Mouse (Mus musculus): ENCODE data around the gene Ranbp9. TPM values are rescaled to one million over a fixed set of nuclear protein-coding genes. Genes with fewer than 3 reads are reported as not detected.

Gene Ranbp9
- polyA plus RNA-seq, 1 experiment: 17.6 TPM

GRCm38 (mm10) chr13:43457161-43457560, 23.9 kb downstream of the Ranbp9 start:
- H3ac ChIP-seq (ENCODE audit: control insufficient read depth, insufficient read length, low read depth): no peak overlapping the region
- H3K4me3 ChIP-seq (ENCODE audit: insufficient read depth, poor library complexity, severe bottlenecking): no peak overlapping the region
- H3K79me3 ChIP-seq (ENCODE audit: low read depth): peaks cover 82% of the 10 kb centered on the region
- H3K79me2 ChIP-seq (ENCODE audit: control insufficient read depth, insufficient read depth): peaks cover 100% of the 10 kb centered on the region
- H3K27me3 ChIP-seq (ENCODE audit: control insufficient read depth, insufficient read depth, insufficient read length): no peaks in the 10 kb centered on the region
- peaks cover 16% of the 10 kb centered on the region for H3K36me3 ChIP-seq (ENCODE audit: control insufficient read depth, insufficient read depth)
- TF ChIP-seq USF1 (IDR thresholded peaks at IDR 0.05; ENCODE audit: low read depth): no peak
- TF ChIP-seq CEBPB (IDR thresholded peaks at IDR 0.05; ENCODE audit: low read depth): no peak
- no peak for TF ChIP-seq MYOG (IDR thresholded peaks at IDR 0.05; ENCODE audit: control insufficient read depth, extremely low read depth, insufficient read length)
- no peak for TF ChIP-seq CTCF (IDR thresholded peaks at IDR 0.05; ENCODE audit: control insufficient read depth, insufficient read depth, insufficient read length)
- no peak for TF ChIP-seq MAX (IDR thresholded peaks at IDR 0.05)
- TF ChIP-seq FOSL1 (IDR thresholded peaks at IDR 0.05; ENCODE audit: insufficient read depth, low read length, poor library complexity, severe bottlenecking): no peak
- no peak for TF ChIP-seq MYOD1 (IDR thresholded peaks at IDR 0.05; ENCODE audit: control insufficient read depth, insufficient read length, low read depth)

GRCm38 (mm10) chr13:43454431-43454830, 26.7 kb downstream of the Ranbp9 start:
- H3K4me3 ChIP-seq (ENCODE audit: insufficient read depth, poor library complexity, severe bottlenecking): no peak overlapping the region
- H3K36me3 ChIP-seq (ENCODE audit: control insufficient read depth, insufficient read depth): no peaks in the 10 kb centered on the region
- TF ChIP-seq MYOG (IDR thresholded peaks at IDR 0.05; ENCODE audit: control insufficient read depth, extremely low read depth, insufficient read length) (no peak), FOSL1 (IDR thresholded peaks at IDR 0.05; ENCODE audit: insufficient read depth, low read length, poor library complexity, severe bottlenecking) (no peak), MYOD1 (IDR thresholded peaks at IDR 0.05; ENCODE audit: control insufficient read depth, insufficient read length, low read depth) (no peak), MAX (IDR thresholded peaks at IDR 0.05) (no peak), CTCF (IDR thresholded peaks at IDR 0.05; ENCODE audit: control insufficient read depth, insufficient read depth, insufficient read length) (no peak), USF1 (IDR thresholded peaks at IDR 0.05; ENCODE audit: low read depth) (no peak), CEBPB (IDR thresholded peaks at IDR 0.05; ENCODE audit: low read depth) (no peak)
- peaks cover 81% of the 10 kb centered on the region for H3K79me3 ChIP-seq (ENCODE audit: low read depth)
- no peak overlapping the region for H3ac ChIP-seq (ENCODE audit: control insufficient read depth, insufficient read length, low read depth)
- H3K79me2 ChIP-seq (ENCODE audit: control insufficient read depth, insufficient read depth): peaks cover 100% of the 10 kb centered on the region
- no peaks in the 10 kb centered on the region for H3K27me3 ChIP-seq (ENCODE audit: control insufficient read depth, insufficient read depth, insufficient read length)

GRCm38 (mm10) chr13:43452843-43453605, 28.1 kb downstream of the Ranbp9 start:
- no peaks in the 10 kb centered on the region for H3K27me3 ChIP-seq (ENCODE audit: control insufficient read depth, insufficient read depth, insufficient read length)
- no peak overlapping the region for H3K4me3 ChIP-seq (ENCODE audit: insufficient read depth, poor library complexity, severe bottlenecking)
- H3K79me3 ChIP-seq (ENCODE audit: low read depth): peaks cover 87% of the 10 kb centered on the region
- H3K36me3 ChIP-seq (ENCODE audit: control insufficient read depth, insufficient read depth): no peaks in the 10 kb centered on the region
- TF ChIP-seq MAX (IDR thresholded peaks at IDR 0.05) (no peak), MYOG (IDR thresholded peaks at IDR 0.05; ENCODE audit: control insufficient read depth, extremely low read depth, insufficient read length) (no peak), MYOD1 (IDR thresholded peaks at IDR 0.05; ENCODE audit: control insufficient read depth, insufficient read length, low read depth) (no peak), CTCF (IDR thresholded peaks at IDR 0.05; ENCODE audit: control insufficient read depth, insufficient read depth, insufficient read length) (no peak), USF1 (IDR thresholded peaks at IDR 0.05; ENCODE audit: low read depth) (no peak), FOSL1 (IDR thresholded peaks at IDR 0.05; ENCODE audit: insufficient read depth, low read length, poor library complexity, severe bottlenecking) (no peak), CEBPB (IDR thresholded peaks at IDR 0.05; ENCODE audit: low read depth) (no peak)
- H3K79me2 ChIP-seq (ENCODE audit: control insufficient read depth, insufficient read depth): peaks cover 100% of the 10 kb centered on the region
- H3ac ChIP-seq (ENCODE audit: control insufficient read depth, insufficient read length, low read depth): no peak overlapping the region

- Histone ChIP-seq H3K36me3 (ENCODE audit: control insufficient read depth, insufficient read depth) (no peaks in the 10 kb centered on the region), H3K79me3 (ENCODE audit: low read depth) (peaks cover 88% of the 10 kb centered on the region), H3ac (ENCODE audit: control insufficient read depth, insufficient read length, low read depth) (no peak overlapping the region), H3K4me3 (ENCODE audit: insufficient read depth, poor library complexity, severe bottlenecking) (no peak overlapping the region), H3K79me2 (ENCODE audit: control insufficient read depth, insufficient read depth) (peaks cover 100% of the 10 kb centered on the region), H3K27me3 (ENCODE audit: control insufficient read depth, insufficient read depth, insufficient read length) (no peaks in the 10 kb centered on the region)
- TF ChIP-seq FOSL1 (IDR thresholded peaks at IDR 0.05; ENCODE audit: insufficient read depth, low read length, poor library complexity, severe bottlenecking) (no peak), CTCF (IDR thresholded peaks at IDR 0.05; ENCODE audit: control insufficient read depth, insufficient read depth, insufficient read length) (no peak), USF1 (IDR thresholded peaks at IDR 0.05; ENCODE audit: low read depth) (no peak), MYOD1 (IDR thresholded peaks at IDR 0.05; ENCODE audit: control insufficient read depth, insufficient read length, low read depth) (no peak), MYOG (IDR thresholded peaks at IDR 0.05; ENCODE audit: control insufficient read depth, extremely low read depth, insufficient read length) (no peak), MAX (IDR thresholded peaks at IDR 0.05) (no peak), CEBPB (IDR thresholded peaks at IDR 0.05; ENCODE audit: low read depth) (no peak)
Observed at GRCm38 (mm10) chr13:43452177-43452576, 28.9 kb downstream of the Ranbp9 start.

GRCm38 (mm10) chr13:43450686-43451085, 30.4 kb downstream of the Ranbp9 start:
- Histone ChIP-seq H3K79me2 (ENCODE audit: control insufficient read depth, insufficient read depth) (peaks cover 99% of the 10 kb centered on the region), H3ac (ENCODE audit: control insufficient read depth, insufficient read length, low read depth) (no peak overlapping the region), H3K36me3 (ENCODE audit: control insufficient read depth, insufficient read depth) (no peaks in the 10 kb centered on the region), H3K4me3 (ENCODE audit: insufficient read depth, poor library complexity, severe bottlenecking) (no peak overlapping the region), H3K79me3 (ENCODE audit: low read depth) (peaks cover 88% of the 10 kb centered on the region), H3K27me3 (ENCODE audit: control insufficient read depth, insufficient read depth, insufficient read length) (no peaks in the 10 kb centered on the region)
- TF ChIP-seq MYOG (IDR thresholded peaks at IDR 0.05; ENCODE audit: control insufficient read depth, extremely low read depth, insufficient read length) (no peak), USF1 (IDR thresholded peaks at IDR 0.05; ENCODE audit: low read depth) (no peak), CEBPB (IDR thresholded peaks at IDR 0.05; ENCODE audit: low read depth) (no peak), CTCF (IDR thresholded peaks at IDR 0.05; ENCODE audit: control insufficient read depth, insufficient read depth, insufficient read length) (no peak), MYOD1 (IDR thresholded peaks at IDR 0.05; ENCODE audit: control insufficient read depth, insufficient read length, low read depth) (no peak), MAX (IDR thresholded peaks at IDR 0.05) (no peak), FOSL1 (IDR thresholded peaks at IDR 0.05; ENCODE audit: insufficient read depth, low read length, poor library complexity, severe bottlenecking) (no peak)

Measured in C2C12 (cell line).